Mouse (Mus musculus) forebrain, embryonic 14.5 days (tissue): Measurements from ENCODE around the gene Zmat3. TPM values are rescaled to one million over a fixed set of nuclear protein-coding genes. Genes with fewer than 3 reads are reported as not detected.

Experiments used
- ATAC-seq: fragments of 200-750 bp; cut with Nextera tagmentation; 2 replicates; pipeline ENCODE4 v1.8.0; 2017; ENCODE audit warnings: mild to moderate bottlenecking, moderate library complexity
- DNase-seq: peaks from one replicate; pipeline ENCODE4 v3.0.0-alpha.2; 2015; ENCODE audit warnings: low spot score
- H3K27ac ChIP-seq: fragments of 300-500 bp; sonication (generic); 2 replicates; pipeline ENCODE4 v1.5.1; 2014; ENCODE audit warnings: low read depth, mild to moderate bottlenecking, control low read depth, low read length, moderate library complexity
- H3K27me3 ChIP-seq: fragments of 300-500 bp; sonication (generic); replicated peaks from 2 replicates; pipeline ENCODE4 v1.6.1; 2014; ENCODE audit warnings: low read length, control low read depth, mixed read lengths; ENCODE audit not compliant: control insufficient read depth, insufficient read depth
- H3K36me3 ChIP-seq: fragments of 300-500 bp; sonication (generic); 2 replicates; pipeline ENCODE4 v1.6.1; 2014; ENCODE audit warnings: low read length, control low read depth; ENCODE audit not compliant: control insufficient read depth, insufficient read depth
- H3K4me1 ChIP-seq: fragments of 300-500 bp; sonication (generic); 2 replicates; pipeline ENCODE4 v1.6.1; 2014; ENCODE audit warnings: antibody characterized with exemption, low read length, control low read depth; ENCODE audit not compliant: control insufficient read depth, insufficient read depth
- H3K4me2 ChIP-seq: fragments of 300-500 bp; sonication (generic); 2 replicates; pipeline ENCODE4 v1.6.1; 2014; ENCODE audit warnings: mild to moderate bottlenecking, control low read depth, low read length
- H3K4me3 ChIP-seq: fragments of 300-500 bp; sonication (generic); 2 replicates; pipeline ENCODE4 v1.5.1; 2014; ENCODE audit warnings: low read depth, low read length, control low read depth
- H3K9ac ChIP-seq: fragments of 300-500 bp; sonication (generic); 2 replicates; pipeline ENCODE4 v1.6.1; 2014; ENCODE audit warnings: mild to moderate bottlenecking, low read length, control low read depth, moderate library complexity
- H3K9me3 ChIP-seq: fragments of 300-500 bp; sonication (generic); replicated peaks from 2 replicates; pipeline ENCODE4 v1.6.1; 2016; ENCODE audit warnings: low read length, control low read depth, mixed read lengths; ENCODE audit not compliant: control insufficient read depth
- WGBS: fragments of 180-500 bp; shearing (Covaris S2); extraction: QIAGEN DNeasy Blood & Tissue Kit; methylation state at CpG from one replicate; pipeline ENCODE4 v1.1.7; 2014; 5-methylcytosine and 5-hydroxymethylcytosine counted together
- polyA plus RNA-seq: library from polyadenylated mRNA; unstranded; fragments of >200 nt; fragmentation: Nextera tagmentation; extraction: Ambion mirVana; gene quantifications from 2 replicates; pipeline ENCODE4 v1.2.1, GENCODE M21; 2014

Zmat3 gene
- polyA plus RNA-seq, 1 experiment from 2014 or later: 6.8 TPM

- Histone ChIP-seq H3K9ac (peak overlapping the region; percentile 18; the same call in 1 of the 2 replicates), H3K4me3 (no peak overlapping the region), H3K4me1 (peaks cover 15% of the 10 kb centered on the region), H3K36me3 (no peaks in the 10 kb centered on the region), H3K9me3 (no peaks in the 10 kb centered on the region), H3K27ac (no peak overlapping the region), H3K4me2 (0 out of 2 replicates have a peak overlapping the region, but pooled peaks have one; percentile 12), H3K27me3 (no peaks in the 10 kb centered on the region)
- WGBS: 74% methylated on average over 2 of the region's 2 CpGs
- ATAC-seq (no peak), DNase-seq (no peak)
These were observed 34.1 kb upstream of the Zmat3 start for GRCm38 (mm10) chr3:32399931-32400330.

GRCm38 (mm10) chr3:32399381-32399780 lies 33.6 kb upstream of the Zmat3 start:
- Histone ChIP-seq H3K27me3 (no peaks in the 10 kb centered on the region), H3K27ac (no peak overlapping the region), H3K4me1 (peaks cover 15% of the 10 kb centered on the region), H3K9ac (peak overlapping the region; percentile 18; the same call in 1 of the 2 replicates), H3K4me3 (no peak overlapping the region), H3K9me3 (no peaks in the 10 kb centered on the region), H3K36me3 (no peaks in the 10 kb centered on the region), H3K4me2 (0 out of 2 replicates have a peak overlapping the region, but pooled peaks have one; percentile 12)
- 26% methylated on average over 4 of the region's 4 CpGs for WGBS
- DNase-seq (no peak), ATAC-seq (no peak)

GRCm38 (mm10) chr3:32398623-32399022 lies 32.8 kb upstream of the Zmat3 start:
- Histone ChIP-seq H3K4me1 (peaks cover 15% of the 10 kb centered on the region), H3K9me3 (no peaks in the 10 kb centered on the region), H3K9ac (peak overlapping the region; percentile 41), H3K27me3 (no peaks in the 10 kb centered on the region), H3K36me3 (no peaks in the 10 kb centered on the region), H3K4me2 (peak overlapping the region; percentile 68), H3K27ac (no peak overlapping the region), H3K4me3 (peak overlapping the region; percentile 74)
- DNase-seq (no peak), ATAC-seq (no peak)
- WGBS: 14% methylated on average over 4 of the region's 4 CpGs

- peak overlapping the region; percentile 74 for H3K4me3 ChIP-seq
- H3K4me1 ChIP-seq: peaks cover 15% of the 10 kb centered on the region
- no peaks in the 10 kb centered on the region for H3K36me3 ChIP-seq
- peak overlapping the region; percentile 93 for H3K9ac ChIP-seq
- H3K4me2 ChIP-seq: peak overlapping the region; percentile 68
- DNase-seq (no peak), ATAC-seq (no peak)
- H3K27me3 ChIP-seq: no peaks in the 10 kb centered on the region
- WGBS: 0% methylated on average over 7 of the region's 7 CpGs
- H3K27ac ChIP-seq: no peak overlapping the region
- H3K9me3 ChIP-seq: no peaks in the 10 kb centered on the region
These were observed 32.3 kb upstream of the Zmat3 start for GRCm38 (mm10) chr3:32398175-32398538.

GRCm38 (mm10) chr3:32397461-32398174 lies 31.8 kb upstream of the Zmat3 start, which contains the start of gene Pik3ca:
Gene Pik3ca, plus strand, starts transcription at chr3:32397671.
- no peaks in the 10 kb centered on the region for H3K27me3 ChIP-seq
- WGBS: under 1% methylated on average over 48 of the region's 65 CpGs
- peak; percentile 56 for ATAC-seq
- H3K9ac ChIP-seq: peak within 1 kb of the TSS; percentile 93
- peak; percentile 69 for DNase-seq
- no peaks in the 10 kb centered on the region for H3K9me3 ChIP-seq
- H3K27ac ChIP-seq: peak within 1 kb of the TSS; percentile 98
- H3K4me3 ChIP-seq: peak within 1 kb of the TSS; percentile 74
- H3K4me2 ChIP-seq: peak within 1 kb of the TSS; percentile 72
- no peaks in the 10 kb centered on the region for H3K36me3 ChIP-seq
- peaks cover 15% of the 10 kb centered on the region for H3K4me1 ChIP-seq

GRCm38 (mm10) chr3:32396794-32397460 lies 31.1 kb upstream of the Zmat3 start:
- Histone ChIP-seq H3K9me3 (no peaks in the 10 kb centered on the region), H3K27ac (peak overlapping the region; percentile 98), H3K27me3 (no peaks in the 10 kb centered on the region), H3K9ac (peak overlapping the region; percentile 93), H3K36me3 (no peaks in the 10 kb centered on the region), H3K4me2 (peak overlapping the region; percentile 72), H3K4me1 (peaks cover 15% of the 10 kb centered on the region), H3K4me3 (peak overlapping the region; percentile 74)
- DNase-seq (peak; percentile 99), ATAC-seq (peak; percentile 98)
- under 1% methylated on average over 41 of the region's 77 CpGs for WGBS

GRCm38 (mm10) chr3:32395771-32396551 lies 30.1 kb upstream of the Zmat3 start:
- ATAC-seq (peak; percentile 1; the same call in 1 of the 2 replicates), DNase-seq (peak; percentile 20)
- Histone ChIP-seq H3K36me3 (no peaks in the 10 kb centered on the region), H3K27me3 (no peaks in the 10 kb centered on the region), H3K27ac (peak overlapping the region; percentile 98), H3K4me1 (peaks cover 15% of the 10 kb centered on the region), H3K4me3 (peak overlapping the region; percentile 74), H3K9ac (peak overlapping the region; percentile 64), H3K9me3 (no peaks in the 10 kb centered on the region), H3K4me2 (peak overlapping the region; percentile 72)
- 26% methylated on average over 23 of the region's 24 CpGs for WGBS

- no peak overlapping the region for H3K4me3 ChIP-seq
- H3K9me3 ChIP-seq: no peaks in the 10 kb centered on the region
- H3K36me3 ChIP-seq: no peaks in the 10 kb centered on the region
- no peaks in the 10 kb centered on the region for H3K27me3 ChIP-seq
- ATAC-seq (no peak), DNase-seq (no peak)
- no peak overlapping the region for H3K4me2 ChIP-seq
- H3K4me1 ChIP-seq: peaks cover 10% of the 10 kb centered on the region
- no peak overlapping the region for H3K9ac ChIP-seq
- H3K27ac ChIP-seq: no peak overlapping the region
- 88% methylated on average over 8 of the region's 8 CpGs for WGBS
These were observed 28.2 kb upstream of the Zmat3 start for GRCm38 (mm10) chr3:32393986-32394385.
